ENCODE assay signal across 8 mouse cellular contexts in genomic region chr12:118529428-118530361, GRCm38 (mm10).
DNase-seq lines count a peak whose midpoint lies in the region; ATAC-seq and TF ChIP-seq lines count a peak whose summit lies in the region.

No protein-coding gene starts in this region.

- WGBS in hindbrain, embryonic 13.5 days, result 4% methylated on average over 36 of the region's 36 CpGs
- WGBS in limb, embryonic 14.5 days, result 3% methylated on average over 36 of the region's 36 CpGs

- no peak for TF ChIP-seq POLR2A in limb, embryonic 14.5 days (IDR thresholded peaks at IDR 0.05; ENCODE audit: borderline replicate concordance, extremely low read depth, insufficient read depth, insufficient read length)

- peak; percentile 60 for ATAC-seq in hindbrain, embryonic 13.5 days (ENCODE audit: low FRiP score)
- no peak for ATAC-seq in limb, embryonic 14.5 days (ENCODE audit: low FRiP score, low read depth)
- ATAC-seq in erythroid progenitor cell, adult 5-6 weeks (replicated peaks; ENCODE audit: low FRiP score, poor library complexity, severe bottlenecking), result no peak

- peaks cover 15% of the 10 kb centered on the region for H3K4me1 ChIP-seq in hindbrain, embryonic 13.5 days (replicated peaks)
- H3K4me1 ChIP-seq in limb, embryonic 14.5 days (ENCODE audit: control insufficient read depth, insufficient read depth, low read length), result peaks cover 5% of the 10 kb centered on the region; the same call in 1 of the 2 replicates

- peak overlapping the region; percentile 62; the same call in 1 of the 2 replicates for H3K9ac ChIP-seq in hindbrain, embryonic 13.5 days
- no peak overlapping the region for H3K9ac ChIP-seq in limb, embryonic 14.5 days (ENCODE audit: low read depth, low read length, severe bottlenecking)

- peak overlapping the region; percentile 57 for H3K4me2 ChIP-seq in hindbrain, embryonic 13.5 days
- peak overlapping the region; percentile 47 for H3K4me2 ChIP-seq in limb, embryonic 14.5 days (replicated peaks; ENCODE audit: low read depth, low read length, severe bottlenecking)

- H3K36me3 ChIP-seq in hindbrain, embryonic 13.5 days, result no peaks in the 10 kb centered on the region
- no peaks in the 10 kb centered on the region for H3K36me3 ChIP-seq in limb, embryonic 14.5 days (ENCODE audit: control insufficient read depth, insufficient read depth, low read length)

- peak; percentile 7 for DNase-seq in right cerebral cortex, postnatal 4 days
- DNase-seq in right cerebral cortex, postnatal 25 days, result no peak
- DNase-seq in limb, embryonic 14.5 days (ENCODE audit: low spot score), result peak; percentile 4
- no peak for DNase-seq in frontal cortex, postnatal 10 days (ENCODE audit: low spot score in 2 of 2)
- no peak for DNase-seq in thymus, postnatal 25 days
- no peak for DNase-seq in testis, postnatal 10 days (ENCODE audit: low spot score)

- no peaks in the 10 kb centered on the region for H3K9me3 ChIP-seq in hindbrain, embryonic 13.5 days
- H3K9me3 ChIP-seq in limb, embryonic 14.5 days (ENCODE audit: control insufficient read depth, low read length), result no peaks in the 10 kb centered on the region

- H3K27ac ChIP-seq in hindbrain, embryonic 13.5 days, result no peak overlapping the region
- H3K27ac ChIP-seq in limb, embryonic 14.5 days (replicated peaks; ENCODE audit: low read depth, low read length), result no peak overlapping the region

- H3K4me3 ChIP-seq in hindbrain, embryonic 13.5 days, result peak overlapping the region; percentile 36
- H3K4me3 ChIP-seq in limb, embryonic 14.5 days (replicated peaks; ENCODE audit: low read length), result peak overlapping the region; percentile 18

- H3K27me3 ChIP-seq in hindbrain, embryonic 13.5 days, result peaks cover 73% of the 10 kb centered on the region
- H3K27me3 ChIP-seq in limb, embryonic 14.5 days (ENCODE audit: control insufficient read depth, insufficient read depth, low read length), result peaks cover 18% of the 10 kb centered on the region

Comparison
In these comparisons a context has a peak if more than half of its experiments do, and no peak if none do; other contexts are left out.
1. DNase-seq: peak in right cerebral cortex, postnatal 4 days (single experiment) and limb, embryonic 14.5 days (single experiment); none in right cerebral cortex, postnatal 25 days (single experiment), frontal cortex, postnatal 10 days (0 of 2), thymus, postnatal 25 days (single experiment) and testis, postnatal 10 days (single experiment).